Mouse (Mus musculus) liver, postnatal 0 days (tissue): Measurements from ENCODE around the gene Cemip. TPM values are rescaled to one million over a fixed set of nuclear protein-coding genes. Genes with fewer than 3 reads are reported as not detected.
"Not testable (repeated sequence)": the region's sequence is repeated elsewhere in the genome, so short reads cannot be mapped to it uniquely, and the experiment has no call there.

Experiments used
- ATAC-seq: fragments of 200-750 bp; cut with Nextera tagmentation; 2 replicates; pipeline ENCODE4 v1.8.0; 2017; ENCODE audit warnings: mild to moderate bottlenecking, moderate library complexity
- DNase-seq: peaks from one replicate; pipeline ENCODE4 v3.0.0-alpha.2; 2016
- H3K27ac ChIP-seq: fragments of 300-500 bp; sonication (generic); 2 replicates; pipeline ENCODE4 v1.5.1; 2014; ENCODE audit warnings: antibody characterized with exemption, moderate library complexity, mild to moderate bottlenecking, low read depth
- H3K27me3 ChIP-seq: fragments of 300-500 bp; sonication (generic); 2 replicates; pipeline ENCODE4 v1.6.1; 2014; ENCODE audit warnings: low read length, control low read depth, mixed read lengths; ENCODE audit not compliant: insufficient read depth
- H3K36me3 ChIP-seq: fragments of 300-500 bp; sonication (generic); replicated peaks from 2 replicates; pipeline ENCODE4 v1.6.1; 2014; ENCODE audit warnings: mild to moderate bottlenecking, control low read depth, low read length, moderate library complexity, mixed read lengths; ENCODE audit not compliant: insufficient read depth
- H3K4me1 ChIP-seq: fragments of 300-500 bp; sonication (generic); 2 replicates; pipeline ENCODE4 v1.6.1; 2014; ENCODE audit warnings: antibody characterized with exemption, mild to moderate bottlenecking, control low read depth; ENCODE audit not compliant: insufficient read depth
- H3K4me2 ChIP-seq: fragments of 300-500 bp; sonication (generic); 2 replicates; pipeline ENCODE4 v1.6.1; 2014; ENCODE audit warnings: low read depth, mild to moderate bottlenecking, low read length, moderate library complexity, mixed read lengths
- H3K4me3 ChIP-seq: fragments of 300-500 bp; sonication (generic); 2 replicates; pipeline ENCODE4 v1.5.1; 2014; ENCODE audit warnings: low read depth, low read length
- H3K9ac ChIP-seq: fragments of 300-500 bp; sonication (generic); replicated peaks from 2 replicates; pipeline ENCODE4 v1.6.1; 2014; ENCODE audit warnings: mild to moderate bottlenecking, moderate library complexity
- H3K9me3 ChIP-seq: fragments of 300-500 bp; sonication (generic); 2 replicates; pipeline ENCODE4 v1.6.1; 2016; ENCODE audit warnings: mild to moderate bottlenecking, control low read depth, low read length, mixed read lengths
- CTCF ChIP-seq: sonication (generic); IDR thresholded peaks from 2 replicates; pipeline ENCODE4 v1.5.1; 2016; ENCODE audit warnings: antibody characterized with exemption, low read depth
- EP300 ChIP-seq: IDR thresholded peaks from 2 replicates; pipeline ENCODE4 v1.6.1; 2016; ENCODE audit warnings: antibody characterized with exemption, low read depth, mild to moderate bottlenecking
- WGBS: fragments of 180-500 bp; shearing (Covaris S2); extraction: QIAGEN DNeasy Blood & Tissue Kit; methylation state at CpG from one replicate; pipeline ENCODE4 v1.1.7; 2014; ENCODE audit not compliant: insufficient replicate concordance; 5-methylcytosine and 5-hydroxymethylcytosine counted together
- polyA plus RNA-seq: library from polyadenylated mRNA; unstranded; fragments of >200 nt; fragmentation: Nextera tagmentation; extraction: Ambion mirVana; gene quantifications from 2 replicates; pipeline ENCODE4 v1.2.1, GENCODE M21; 2015

The Cemip gene
- polyA plus RNA-seq, 1 experiment from 2014 or later, result not detected

DNA sequence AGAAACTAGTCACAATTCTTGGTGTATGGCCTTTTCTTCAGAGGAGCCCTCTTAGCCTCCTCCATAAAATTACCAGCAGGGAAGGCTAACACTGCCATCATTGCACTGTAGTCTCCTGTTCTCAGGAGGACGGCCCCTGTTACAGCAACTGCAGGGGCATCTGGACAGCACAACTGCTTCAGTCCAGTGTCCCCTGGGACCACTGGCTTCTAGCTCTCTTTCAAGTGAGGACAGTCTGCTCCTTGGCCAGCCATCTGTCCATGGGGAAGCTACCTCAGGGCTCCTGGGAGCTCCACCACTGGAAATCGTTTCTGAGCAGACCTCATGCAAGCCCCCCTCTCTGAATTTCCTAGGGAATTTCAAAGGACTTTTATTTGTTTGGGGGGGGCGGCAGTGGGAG is 185.8 kb downstream of the Cemip start:
- WGBS, result 84% methylated on average over 3 of the region's 3 CpGs
- DNase-seq, result no peak
- Histone ChIP-seq H3K4me3 (no peak overlapping the region), H3K27me3 (no peaks in the 10 kb centered on the region), H3K4me2 (no peak overlapping the region), H3K27ac (no peak overlapping the region), H3K36me3 (peaks cover 33% of the 10 kb centered on the region), H3K9me3 (no peaks in the 10 kb centered on the region), H3K9ac (no peak overlapping the region), H3K4me1 (peaks cover 14% of the 10 kb centered on the region; the same call in 1 of the 2 replicates)
- no peak for TF ChIP-seq CTCF
- TF ChIP-seq EP300, result no peak
- ATAC-seq, result no peak

DNA sequence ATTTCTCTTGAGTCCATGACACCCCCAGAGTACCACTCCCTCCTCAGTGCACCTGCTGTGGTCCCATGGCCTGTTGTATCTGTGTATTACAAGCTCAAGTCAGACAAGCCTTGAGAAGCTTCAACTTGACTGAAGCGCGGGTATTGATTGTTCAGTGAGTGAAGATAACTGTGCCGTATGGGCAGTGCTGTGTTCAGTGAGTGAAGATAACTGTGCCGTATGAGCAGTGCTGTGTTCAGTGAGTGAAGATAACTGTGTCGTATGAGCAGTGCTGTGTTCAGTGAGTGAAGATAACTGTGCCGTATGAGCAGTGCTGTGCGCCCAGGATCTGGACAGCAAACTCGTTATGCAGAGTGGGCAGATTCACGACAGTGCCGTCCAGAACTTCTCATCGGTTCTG is 188.0 kb downstream of the Cemip start:
- H3K9ac ChIP-seq, result no peak overlapping the region
- H3K4me2 ChIP-seq, result peak overlapping the region; percentile 36; the same call in 1 of the 2 replicates
- WGBS, result 59% methylated on average over 11 of the region's 11 CpGs
- peaks cover 37% of the 10 kb centered on the region for H3K36me3 ChIP-seq
- DNase-seq (no peak), ATAC-seq (peak; percentile 88)
- no peaks in the 10 kb centered on the region for H3K9me3 ChIP-seq
- TF ChIP-seq EP300 (peak; percentile 92), CTCF (no peak)
- H3K4me1 ChIP-seq, result peaks cover 24% of the 10 kb centered on the region
- H3K27me3 ChIP-seq, result no peaks in the 10 kb centered on the region
- no peak overlapping the region for H3K4me3 ChIP-seq
- H3K27ac ChIP-seq, result peak overlapping the region; percentile 61; the same call in 1 of the 2 replicates

DNA sequence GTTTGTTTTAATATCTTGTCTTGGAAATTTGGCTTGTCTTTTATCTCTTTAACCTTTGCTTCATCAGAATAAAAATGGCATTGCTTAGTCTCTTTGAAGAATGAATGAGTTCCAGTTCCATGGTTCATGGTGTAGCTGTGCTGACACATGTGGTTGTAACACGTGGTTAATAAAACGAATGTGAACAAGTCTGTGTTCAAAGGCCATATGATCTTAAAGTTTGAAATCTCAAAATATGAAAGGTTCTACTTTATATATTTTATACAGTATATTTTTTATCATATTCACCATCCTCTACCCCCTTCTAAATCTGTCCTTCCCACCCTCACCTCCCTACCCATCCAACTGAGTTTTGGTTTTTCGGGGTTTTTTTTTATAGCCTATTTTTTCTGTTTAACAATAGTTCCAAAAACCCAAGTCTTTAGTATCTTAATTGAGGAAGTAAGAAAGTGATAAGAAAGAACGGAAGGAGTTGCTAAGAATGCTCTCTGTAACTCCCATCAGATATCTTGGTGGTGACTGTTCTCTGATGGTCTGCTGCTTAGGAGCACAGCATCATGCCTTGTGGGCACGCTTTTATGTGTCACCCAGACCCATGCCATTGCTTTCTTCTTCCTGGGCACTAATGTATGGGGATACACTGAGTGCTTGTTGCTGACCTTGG is 190.1 kb downstream of the Cemip start:
- DNase-seq (no peak), ATAC-seq (no peak)
- TF ChIP-seq CTCF (no peak), EP300 (no peak)
- H3K4me1 ChIP-seq, result peaks cover 30% of the 10 kb centered on the region
- WGBS, result 59% methylated on average over 5 of the region's 5 CpGs
- H3K27ac ChIP-seq, result no peak overlapping the region
- H3K9me3 ChIP-seq, result no peaks in the 10 kb centered on the region
- H3K4me2 ChIP-seq, result no peak overlapping the region
- no peaks in the 10 kb centered on the region for H3K27me3 ChIP-seq
- H3K4me3 ChIP-seq, result no peak overlapping the region
- H3K9ac ChIP-seq, result no peak overlapping the region
- peaks cover 37% of the 10 kb centered on the region for H3K36me3 ChIP-seq

DNA sequence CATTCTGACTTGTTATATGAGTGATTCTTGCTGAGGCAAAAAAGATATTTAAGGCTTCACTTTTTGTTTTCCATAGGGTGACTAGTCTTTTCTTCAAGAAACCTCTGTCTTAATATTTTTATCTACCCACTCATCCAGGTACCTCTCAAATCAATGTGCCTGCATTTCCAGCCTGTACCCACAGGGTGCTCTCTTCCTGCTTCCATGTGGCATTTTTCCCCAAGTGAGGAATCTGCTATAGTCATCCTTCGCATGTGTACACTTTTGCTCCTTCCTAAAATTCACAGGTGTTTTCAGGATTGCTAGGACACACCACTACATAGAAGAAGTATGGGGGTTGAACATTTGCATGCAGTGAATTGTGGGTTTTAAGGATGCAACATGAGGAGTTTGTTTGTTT is 192.0 kb downstream of the Cemip start:
- no peak for ATAC-seq
- no peaks in the 10 kb centered on the region for H3K9me3 ChIP-seq
- no peak for DNase-seq
- peaks cover 32% of the 10 kb centered on the region for H3K36me3 ChIP-seq
- peak; percentile 38 for TF ChIP-seq CTCF
- TF ChIP-seq EP300, result no peak
- no peak overlapping the region; the same call in 1 of the 2 replicates for H3K4me2 ChIP-seq
- no peak overlapping the region for H3K27ac ChIP-seq
- H3K4me1 ChIP-seq, result peaks cover 36% of the 10 kb centered on the region
- no peaks in the 10 kb centered on the region for H3K27me3 ChIP-seq
- WGBS, result 86% methylated on average over 1 of the region's 1 CpGs
- no peak overlapping the region for H3K4me3 ChIP-seq
- H3K9ac ChIP-seq, result no peak overlapping the region

DNA sequence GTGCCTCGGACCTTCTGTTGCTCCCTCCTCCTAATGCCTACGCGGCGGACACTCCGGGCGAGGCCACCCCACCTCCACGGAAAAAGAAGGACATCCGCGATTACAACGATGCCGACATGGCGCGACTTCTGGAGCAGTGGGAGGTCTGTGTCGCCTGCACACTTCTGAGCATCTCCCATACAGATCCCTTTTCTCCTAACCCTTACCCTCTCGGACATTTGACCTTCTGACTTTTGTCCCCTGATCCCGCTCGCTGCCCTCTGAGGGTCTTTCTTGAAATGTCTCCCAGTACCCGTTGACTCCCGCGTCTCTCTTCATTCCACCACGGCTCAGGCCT is 194.0 kb downstream of the Cemip start:
- ATAC-seq, result no peak
- H3K4me3 ChIP-seq, result peak overlapping the region; percentile 86
- WGBS, result 0% methylated on average over 17 of the region's 21 CpGs
- no peaks in the 10 kb centered on the region for H3K9me3 ChIP-seq
- DNase-seq, result no peak
- H3K36me3 ChIP-seq, result peaks cover 12% of the 10 kb centered on the region
- peaks cover 28% of the 10 kb centered on the region for H3K4me1 ChIP-seq
- peak overlapping the region; percentile 89 for H3K4me2 ChIP-seq
- no peak for TF ChIP-seq CTCF
- TF ChIP-seq EP300, result no peak
- peak overlapping the region; percentile 90 for H3K9ac ChIP-seq
- H3K27me3 ChIP-seq, result no peaks in the 10 kb centered on the region
- H3K27ac ChIP-seq, result peak overlapping the region; percentile 84

DNA sequence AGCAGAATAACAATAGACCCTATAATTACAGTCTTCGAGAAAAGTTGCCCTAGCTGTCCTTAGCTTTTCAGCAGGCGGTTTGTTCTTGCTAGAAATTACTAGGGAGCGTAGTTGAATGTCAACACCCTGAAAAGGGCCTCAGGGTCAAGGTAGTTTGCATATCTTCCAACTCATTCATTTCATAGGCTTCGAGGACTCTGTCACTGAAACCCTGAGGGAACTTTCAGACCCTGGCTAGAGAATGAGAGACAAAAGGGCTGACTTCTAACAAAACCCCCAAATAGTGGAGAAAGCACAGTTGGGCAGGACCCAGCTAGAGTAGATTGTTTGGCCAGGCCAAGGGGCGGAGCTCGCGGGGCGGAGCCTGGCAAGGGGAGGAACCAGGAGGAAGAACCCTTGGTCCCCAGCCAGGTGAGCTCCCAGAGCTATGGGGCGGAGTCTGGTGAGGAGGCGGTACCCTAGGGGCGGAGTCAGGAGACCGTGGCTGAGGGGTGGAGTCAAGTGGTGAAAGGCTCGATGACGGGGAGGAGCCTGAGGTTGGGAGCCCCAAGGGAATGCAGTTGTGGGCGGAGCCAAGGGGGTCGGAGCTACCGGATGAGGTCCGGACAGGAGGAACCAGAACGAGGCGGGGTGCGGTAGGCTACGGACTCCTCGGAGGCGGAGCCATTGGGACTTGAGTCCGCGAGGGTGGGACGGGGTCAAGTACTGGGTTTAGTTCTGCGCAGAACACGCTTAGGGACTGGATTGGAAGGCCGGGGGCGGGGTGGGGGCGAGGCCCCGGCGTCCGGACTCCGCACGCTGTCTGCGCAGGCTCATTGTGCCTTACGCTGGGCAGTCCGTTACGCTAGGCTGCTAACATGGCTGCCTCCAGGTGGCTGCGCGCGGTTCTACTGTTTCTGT is 194.6 kb downstream of the Cemip start:
- peak; percentile 96 for ATAC-seq
- Histone ChIP-seq H3K27me3 (no peaks in the 10 kb centered on the region), H3K27ac (peak overlapping the region; percentile 87), H3K9ac (peak overlapping the region; percentile 90), H3K36me3 (peaks cover 12% of the 10 kb centered on the region), H3K4me3 (peak overlapping the region; percentile 86), H3K9me3 (no peaks in the 10 kb centered on the region), H3K4me1 (peaks cover 30% of the 10 kb centered on the region), H3K4me2 (peak overlapping the region; percentile 89)
- TF ChIP-seq CTCF (peak; percentile 38), EP300 (peak; percentile 29; the same call in 1 of the 2 replicates)
- 2% methylated on average over 43 of the region's 44 CpGs for WGBS
- DNase-seq, result peak; percentile 100

DNA sequence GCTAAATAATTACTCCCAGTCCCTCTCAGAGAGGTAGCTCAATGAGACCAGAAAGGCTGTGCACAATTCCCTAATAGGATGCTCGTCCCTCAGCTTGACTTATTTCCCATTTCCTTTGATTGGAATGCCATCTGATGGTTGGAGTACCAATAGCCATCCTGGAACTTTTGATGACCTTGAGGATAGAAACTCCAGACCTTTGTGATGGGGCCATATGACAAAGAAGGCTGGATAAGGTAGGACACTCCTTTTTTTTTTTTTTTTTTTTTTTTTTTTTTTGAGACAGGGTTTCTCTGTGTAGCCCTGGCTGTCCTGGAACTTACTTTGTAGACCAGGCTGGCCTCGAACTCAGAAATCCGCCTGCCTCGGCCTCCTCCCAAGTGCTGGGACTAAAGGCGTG is 196.4 kb downstream of the Cemip start:
- DNase-seq, H3K4me3 ChIP-seq, H3K4me2 ChIP-seq, H3K9ac ChIP-seq, H3K27me3 ChIP-seq, H3K27ac ChIP-seq, H3K36me3 ChIP-seq, ATAC-seq, H3K9me3 ChIP-seq: not testable (repeated sequence)
- WGBS, result 85% methylated on average over 5 of the region's 5 CpGs
- peaks cover 44% of the 10 kb centered on the region for H3K4me1 ChIP-seq
